Mouse (Mus musculus) C2C12 (cell line): ENCODE measurements around the gene Gm17689. TPM values are rescaled to one million over a fixed set of nuclear protein-coding genes. Genes with fewer than 3 reads are reported as not detected.

Experiments used
- H3K27me3 ChIP-seq: one replicate; pipeline ENCODE4 v1.6.1; 2011; ENCODE audit not compliant: control insufficient read depth, insufficient read depth, insufficient read length
- H3K36me3 ChIP-seq: one replicate; pipeline ENCODE4 v1.6.1; 2011; ENCODE audit not compliant: control insufficient read depth, insufficient read depth
- H3K4me3 ChIP-seq: one replicate; pipeline ENCODE4 v1.5.1; 2011; ENCODE audit warnings: mild to moderate bottlenecking, control low read depth; ENCODE audit not compliant: poor library complexity, insufficient read depth, severe bottlenecking
- H3K79me2 ChIP-seq: one replicate; pipeline ENCODE4 v1.6.1; 2011; ENCODE audit not compliant: control insufficient read depth, insufficient read depth
- H3K79me3 ChIP-seq: one replicate; pipeline ENCODE4 v1.6.1; 2011; ENCODE audit warnings: low read depth, control low read depth
- H3ac ChIP-seq: one replicate; pipeline ENCODE3; 2011; ENCODE audit warnings: low read depth; ENCODE audit not compliant: control insufficient read depth, insufficient read length
- CEBPB ChIP-seq: IDR thresholded peaks from one replicate; pipeline ENCODE4 v1.6.1; 2011; ENCODE audit warnings: low read depth, mild to moderate bottlenecking, control low read depth, moderate library complexity
- CTCF ChIP-seq: IDR thresholded peaks from one replicate; pipeline ENCODE4 v1.5.1; 2011; ENCODE audit not compliant: control insufficient read depth, insufficient read depth, insufficient read length
- FOSL1 ChIP-seq: IDR thresholded peaks from one replicate; pipeline ENCODE4 v1.8.0; 2011; ENCODE audit warnings: mild to moderate bottlenecking, low read length; ENCODE audit not compliant: poor library complexity, insufficient read depth, severe bottlenecking
- MAX ChIP-seq: IDR thresholded peaks from one replicate; pipeline ENCODE4 v1.6.1; 2011; ENCODE audit warnings: mild to moderate bottlenecking, control low read depth
- MYOD1 ChIP-seq: IDR thresholded peaks from one replicate; pipeline ENCODE4 v1.6.1; 2011; ENCODE audit warnings: low read depth; ENCODE audit not compliant: control insufficient read depth, insufficient read length
- MYOG ChIP-seq: IDR thresholded peaks from one replicate; pipeline ENCODE4 v1.6.1; 2011; ENCODE audit not compliant: control insufficient read depth, insufficient read length; ENCODE audit errors: extremely low read depth
- USF1 ChIP-seq: IDR thresholded peaks from one replicate; pipeline ENCODE4 v1.6.1; 2011; ENCODE audit warnings: low read depth, mild to moderate bottlenecking, control low read depth, moderate library complexity
- long read RNA-seq, 2 experiments: library from polyadenylated mRNA; unstranded; transcript quantifications; one replicate each; pipeline ENCODE4 v2.0.0; 2019 to 2020
- polyA plus RNA-seq: library from polyadenylated mRNA; unstranded; fragments of >200 nt; fragmentation: generic; extraction: Trizol; gene quantifications from one replicate; pipeline ENCODE4 v1.2.1, GENCODE M21; 2012; ENCODE audit warnings: missing spikeins

Gm17689 gene
- not detected for polyA plus RNA-seq
- long read RNA-seq, experiment 1, result 0 reads
- long read RNA-seq, experiment 2, result 0 reads

- TF ChIP-seq USF1 (no peak), MYOD1 (no peak), MAX (no peak), FOSL1 (no peak), CEBPB (no peak), MYOG (no peak), CTCF (no peak)
- no peaks in the 10 kb centered on the region for H3K79me3 ChIP-seq
- H3K4me3 ChIP-seq, result no peak within 1 kb of the TSS
- H3ac ChIP-seq, result no peak within 1 kb of the TSS
- H3K36me3 ChIP-seq, result no peaks in the 10 kb centered on the region
- H3K27me3 ChIP-seq, result no peaks in the 10 kb centered on the region
- H3K79me2 ChIP-seq, result no peaks in the 10 kb centered on the region
These were observed at the start of gene Gm17689 for GRCm38 (mm10) chr9:36582535-36582934. TSS of gene Gm17689 (minus strand) at chr9:36582635.

GRCm38 (mm10) chr9:36541863-36542262 is 40.6 kb downstream of the Gm17689 start, which contains the start of gene Gm5615:
TSS of gene Gm5615 (minus strand) at chr9:36541963.
- no peak within 1 kb of the TSS for H3ac ChIP-seq
- H3K79me3 ChIP-seq, result no peaks in the 10 kb centered on the region
- no peaks in the 10 kb centered on the region for H3K36me3 ChIP-seq
- H3K27me3 ChIP-seq, result no peaks in the 10 kb centered on the region
- no peaks in the 10 kb centered on the region for H3K79me2 ChIP-seq
- H3K4me3 ChIP-seq, result no peak within 1 kb of the TSS
- TF ChIP-seq USF1, result no peak
- no peak for TF ChIP-seq MAX
- TF ChIP-seq MYOD1, result no peak
- TF ChIP-seq CTCF, result no peak

Other genes with a start within 250 kb of the Gm17689 start
- gene Gm7257, start 150.8 kb downstream of the Gm17689 start, polyA plus RNA-seq, result not detected
- gene Gm9513, start 107.0 kb downstream of the Gm17689 start, polyA plus RNA-seq, result not detected
- not detected for gene Gm5615, start 40.7 kb downstream of the Gm17689 start, polyA plus RNA-seq
- 0.07 TPM for gene A630095E13Rik, start 60.7 kb upstream of the Gm17689 start, polyA plus RNA-seq
- 0.04 TPM for gene Acrv1, start 110.6 kb upstream of the Gm17689 start, polyA plus RNA-seq
- 6.4 TPM for gene Chek1, start 144.4 kb upstream of the Gm17689 start, polyA plus RNA-seq
- 287 TPM for gene Stt3a, start 185.0 kb upstream of the Gm17689 start, polyA plus RNA-seq
- 50.7 TPM for gene Ei24, start 214.8 kb upstream of the Gm17689 start, polyA plus RNA-seq
- gene Fez1, start 239.2 kb upstream of the Gm17689 start, polyA plus RNA-seq, result 0.32 TPM